Comparison of ENCODE assay signal across 25 mouse cellular contexts in genomic region chr19:31132614-31133013, GRCm38 (mm10). TPM values are rescaled to one million over a fixed set of nuclear protein-coding genes. Genes with fewer than 3 reads are reported as not detected.
DNase-seq lines count a peak whose midpoint lies in the region; ATAC-seq and TF ChIP-seq lines count a peak whose summit lies in the region.
"Had no signal": no experiment of that assay in that cellular context is flagged by ENCODE, and none has a peak within 500 bp of the region (broad histone marks: within the 10 kb centered on the region; RNA-seq: fewer than 3 reads in every experiment).

No protein-coding gene starts in this region.

- H3K36me3 ChIP-seq in kidney, postnatal 0 days (ENCODE audit: insufficient read depth, low read length), result no peaks in the 10 kb centered on the region
- H3K36me3 ChIP-seq: embryonic facial prominence, embryonic 13.5 days; forebrain, embryonic 12.5 days; forebrain, embryonic 15.5 days; heart, embryonic 10.5 days; heart, embryonic 13.5 days had no signal

- WGBS in kidney, postnatal 0 days, result 60% methylated on average over 8 of the region's 8 CpGs

- H3K4me1 ChIP-seq in kidney, postnatal 0 days (replicated peaks; ENCODE audit: insufficient read depth, low read length), result no peaks in the 10 kb centered on the region
- H3K4me1 ChIP-seq: heart, embryonic 10.5 days; heart, embryonic 13.5 days had no signal

- H3K4me3 ChIP-seq in kidney, postnatal 0 days (replicated peaks; ENCODE audit: low read depth, low read length), result no peak overlapping the region
- H3K4me3 ChIP-seq: embryonic facial prominence, embryonic 13.5 days; erythroblast, embryonic 14.5 days; forebrain, embryonic 12.5 days; forebrain, embryonic 15.5 days; heart, adult 2 months; heart, embryonic 10.5 days; heart, embryonic 13.5 days had no signal

- H3K27me3 ChIP-seq in kidney, postnatal 0 days (ENCODE audit: insufficient read depth, low read length), result no peaks in the 10 kb centered on the region
- H3K27me3 ChIP-seq: embryonic facial prominence, embryonic 13.5 days; forebrain, embryonic 12.5 days; forebrain, embryonic 15.5 days; heart, embryonic 13.5 days had no signal

- no peak overlapping the region for H3K4me2 ChIP-seq in kidney, postnatal 0 days (ENCODE audit: low read length)
- H3K4me2 ChIP-seq: embryonic facial prominence, embryonic 13.5 days; forebrain, embryonic 12.5 days; forebrain, embryonic 15.5 days; heart, embryonic 13.5 days; hindbrain, embryonic 14.5 days had no signal

- ATAC-seq in kidney, postnatal 0 days (replicated peaks; ENCODE audit: low FRiP score, low read depth), result no peak
- ATAC-seq: forebrain, embryonic 15.5 days; hindbrain, postnatal 0 days had no signal

- DNase-seq in kidney, adult 11 months, result peak; percentile 4
- no peak for DNase-seq in kidney, postnatal 4 days
- peak; percentile 18 for DNase-seq in kidney, postnatal 0 days (ENCODE audit: low spot score)
- no peak for DNase-seq in kidney, postnatal 25 days
- DNase-seq in forelimb bud, embryonic 11.5 days (ENCODE audit: low read depth, low spot score), result peak; percentile 14
- no peak for DNase-seq in layer of hippocampus, adult 9-10 months (ENCODE audit: low spot score)
- DNase-seq: adrenal gland, adult 2 months; adrenal gland, postnatal 14 days; cerebellum, adult 11 months; cerebellum, adult 2 months; cerebellum, adult 9-11 months; cerebellum, postnatal 25 days; gastrocnemius, postnatal 10 days; gastrocnemius, postnatal 36 days; heart, adult 2 months; heart, postnatal 14 days; heart, postnatal 4 days had no signal

- H3K9me3 ChIP-seq in kidney, postnatal 0 days (replicated peaks; ENCODE audit: low read length), result no peaks in the 10 kb centered on the region
- H3K9me3 ChIP-seq: embryonic facial prominence, embryonic 13.5 days; forebrain, embryonic 12.5 days; forebrain, embryonic 15.5 days; heart, embryonic 10.5 days; heart, embryonic 13.5 days had no signal

- no peak overlapping the region for H3K9ac ChIP-seq in kidney, postnatal 0 days (ENCODE audit: low read depth, low read length)
- H3K9ac ChIP-seq: embryonic facial prominence, embryonic 13.5 days; forebrain, embryonic 12.5 days; forebrain, embryonic 15.5 days; heart, embryonic 13.5 days; hindbrain, embryonic 14.5 days had no signal

- no peak for TF ChIP-seq CTCF in kidney, postnatal 0 days (IDR thresholded peaks at IDR 0.05; ENCODE audit: low read depth)

- H3K27ac ChIP-seq in kidney, postnatal 0 days, result no peak overlapping the region
- H3K27ac ChIP-seq: embryonic facial prominence, embryonic 13.5 days; forebrain, embryonic 12.5 days; forebrain, embryonic 15.5 days; heart, adult 2 months; heart, embryonic 10.5 days; heart, embryonic 13.5 days; hindbrain, embryonic 14.5 days; hindbrain, postnatal 0 days had no signal

RNA-seq across cellular contexts. Expression of gene Cstf2t, which starts 50.0 kb away (rescaled TPM):
- 42.0 and 42.5 TPM in 2 replicates for polyA plus RNA-seq in kidney, postnatal 0 days (2015; fragmentation: Nextera tagmentation; extraction: Ambion mirVana)

Comparison
In these comparisons a context has a peak if more than half of its experiments do, and no peak if none do; other contexts are left out.
1. DNase-seq: peak in kidney, adult 11 months (single experiment), kidney, postnatal 0 days (single experiment) and forelimb bud, embryonic 11.5 days (single experiment); none in kidney, postnatal 4 days (0 of 2), kidney, postnatal 25 days (0 of 2) and layer of hippocampus, adult 9-10 months (single experiment).